Mouse (Mus musculus) megakaryocyte progenitor cell, adult 5-6 weeks (primary cell): ENCODE measurements around the gene Selenoo. TPM values are rescaled to one million over a fixed set of nuclear protein-coding genes. Genes with fewer than 3 reads are reported as not detected.

Experiments
- ATAC-seq: replicated peaks from 2 replicates; pipeline ENCODE4 v1.8.0; 2016; ENCODE audit warnings: mild to moderate bottlenecking, moderate TSS enrichment, inconsistent platforms; ENCODE audit not compliant: poor library complexity
- total RNA-seq, 2 experiments: library from RNA; stranded (forward) in 1 of 2; stranded (reverse) in 1 of 2; fragments of 157-497, 149-512 nt in 1 of 2; fragments of 200-1000 nt in 1 of 2; gene quantifications; 2 replicates each; pipeline versions ENCODE4 v1.2.3 to v1.2.4; 2015 to 2017

Selenoo gene
- total RNA-seq, 2 experiments from 2014 or later = 10.1 to 12.2 TPM

DNA sequence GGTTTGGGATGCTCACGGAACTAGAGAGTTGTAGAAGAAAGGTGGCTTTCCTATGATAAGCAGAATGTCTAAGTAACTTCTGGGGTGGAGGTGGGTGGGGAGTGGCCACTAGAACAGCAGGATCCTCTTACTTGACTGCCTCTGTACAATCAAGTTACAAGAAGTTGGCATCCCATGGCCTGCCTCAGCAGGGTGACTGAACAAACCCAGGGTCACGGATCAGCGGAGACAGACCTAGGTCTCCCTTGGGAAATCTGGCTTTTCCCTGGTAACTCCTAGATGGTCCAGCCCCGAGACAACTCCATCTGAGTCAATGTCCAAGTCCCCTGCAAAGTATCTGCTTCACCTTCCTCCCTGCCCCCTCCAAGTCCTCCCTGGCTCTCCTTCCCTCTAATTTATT lies 59.0 kb downstream of the Selenoo start:
- no peak for ATAC-seq

DNA sequence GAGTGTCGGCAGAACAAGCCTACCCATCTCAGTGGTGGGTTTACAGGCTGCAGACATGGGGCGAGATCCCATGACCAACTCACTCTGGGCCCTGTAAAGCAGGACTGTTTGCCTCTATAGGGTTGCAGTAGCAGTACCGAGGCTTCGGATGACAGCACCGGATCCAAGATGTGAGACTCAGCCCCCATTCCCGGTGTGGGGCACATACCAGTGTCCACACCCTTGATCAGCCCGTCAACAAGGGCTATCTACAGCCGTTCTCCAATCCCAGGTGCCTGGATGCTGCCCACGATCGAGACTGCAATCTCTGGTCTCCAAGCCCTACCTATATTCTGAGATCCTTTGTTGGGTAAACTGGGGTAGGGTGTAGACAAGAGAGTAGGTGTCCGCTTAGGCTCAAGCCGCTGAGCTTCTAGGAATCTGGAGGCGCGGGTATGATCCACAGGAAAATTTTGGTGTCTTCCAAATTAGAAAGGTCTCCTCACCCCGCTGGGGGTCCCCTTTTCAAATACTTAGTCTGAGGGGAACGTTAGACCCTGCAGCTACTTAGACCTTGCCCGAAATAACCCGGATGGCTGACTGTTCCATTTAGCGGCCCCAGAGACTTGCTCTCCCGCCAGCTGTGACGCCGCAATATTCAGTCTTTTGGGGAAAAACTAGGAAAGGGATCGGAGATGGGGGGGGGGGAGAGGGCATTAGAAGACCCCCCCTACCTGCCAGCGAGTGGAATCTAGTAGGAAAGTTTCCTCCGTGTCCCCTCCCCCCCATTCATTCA lies 59.8 kb downstream of the Selenoo start:
- ATAC-seq = no peak

DNA sequence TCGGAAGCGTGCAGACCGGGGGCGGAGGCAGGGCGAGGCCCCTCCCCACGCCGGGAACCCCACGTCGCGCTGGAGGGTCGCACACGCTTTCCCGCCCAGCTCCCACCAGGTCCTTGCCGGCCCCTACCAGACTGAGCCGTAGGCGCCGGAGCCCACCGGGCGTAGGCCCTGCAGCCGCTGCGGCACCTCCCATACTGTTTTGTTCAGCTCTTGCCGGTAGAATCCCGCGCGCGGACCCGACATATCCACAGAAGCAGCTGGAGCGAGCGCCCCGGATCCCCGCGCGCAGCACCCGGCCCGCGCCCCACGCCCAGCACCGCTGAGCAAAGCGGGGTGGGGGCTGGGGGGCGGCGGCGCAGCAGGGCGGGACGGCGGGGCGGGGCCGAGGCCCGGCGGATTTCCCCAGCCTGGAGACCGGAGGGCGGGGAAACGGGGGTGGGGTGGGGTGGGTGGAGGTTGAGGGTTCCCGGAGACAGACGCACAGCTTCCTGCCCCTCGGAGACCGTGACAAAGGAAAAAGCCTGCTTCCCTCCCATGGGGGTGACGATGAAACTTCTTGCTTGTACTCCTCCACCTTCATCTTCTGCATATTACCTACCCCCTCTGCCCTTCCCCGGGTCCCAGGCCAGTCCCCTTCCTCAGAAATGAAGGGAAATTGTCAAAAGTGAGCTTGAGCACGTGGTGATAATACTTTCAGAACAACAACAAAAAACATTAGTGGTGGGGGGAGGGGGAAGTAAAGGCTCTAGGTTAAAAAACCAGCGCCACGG lies 60.6 kb downstream of the Selenoo start, which contains the start of gene Mapk11:
Gene Mapk11, minus strand, starts transcription at position 358 of the 770 bp plus-strand sequence.
- peak; percentile 36 for ATAC-seq

Other genes with a start within 250 kb of the Selenoo start
- gene Pim3, start 226.9 kb upstream of the Selenoo start, total RNA-seq (2015) = 11.0 and 18.0 TPM in 2 replicates
- gene Pim3, start 226.9 kb upstream of the Selenoo start, total RNA-seq (2017) = 11.1 and 14.3 TPM in 2 replicates
- not detected in 2 replicates for gene Ttll8, start 134.7 kb upstream of the Selenoo start, total RNA-seq (2015)
- not detected in 2 replicates for gene Ttll8, start 134.7 kb upstream of the Selenoo start, total RNA-seq (2017)
- gene Mlc1, start 110.1 kb upstream of the Selenoo start, total RNA-seq (2015) = not detected in 2 replicates
- gene Mlc1, start 110.1 kb upstream of the Selenoo start, total RNA-seq (2017) = not detected in 2 replicates
- gene Mov10l1, start 106.2 kb upstream of the Selenoo start, total RNA-seq (2015) = not detected in 2 replicates
- gene Mov10l1, start 106.2 kb upstream of the Selenoo start, total RNA-seq (2017) = not detected in 2 replicates
- not detected in 2 replicates for gene Panx2, start 29.4 kb upstream of the Selenoo start, total RNA-seq (2015)
- gene Panx2, start 29.4 kb upstream of the Selenoo start, total RNA-seq (2017) = 0.20 TPM in 1 of 2 replicates, not detected in the other
- gene Trabd, start 14.0 kb upstream of the Selenoo start, total RNA-seq (2015) = 27.4 and 29.7 TPM in 2 replicates
- gene Trabd, start 14.0 kb upstream of the Selenoo start, total RNA-seq (2017) = 38.0 and 38.6 TPM in 2 replicates
- 22.2 and 24.7 TPM in 2 replicates for gene Tubgcp6, start 34.0 kb downstream of the Selenoo start, total RNA-seq (2015)
- gene Tubgcp6, start 34.0 kb downstream of the Selenoo start, total RNA-seq (2017) = 16.6 and 35.5 TPM in 2 replicates
- 4.0 and 5.6 TPM in 2 replicates for gene Hdac10, start 39.6 kb downstream of the Selenoo start, total RNA-seq (2015)
- gene Hdac10, start 39.6 kb downstream of the Selenoo start, total RNA-seq (2017) = 9.8 and 12.0 TPM in 2 replicates
- gene Mapk12, start 51.6 kb downstream of the Selenoo start, total RNA-seq (2015) = 0.49 TPM in 1 of 2 replicates, not detected in the other
- 0.04 and 0.47 TPM in 2 replicates for gene Mapk12, start 51.6 kb downstream of the Selenoo start, total RNA-seq (2017)
- not detected in 2 replicates for gene Mapk11, start 60.5 kb downstream of the Selenoo start, total RNA-seq (2015)
- 0.10 TPM in 1 of 2 replicates, not detected in the other for gene Mapk11, start 60.5 kb downstream of the Selenoo start, total RNA-seq (2017)
- 12.1 and 12.6 TPM in 2 replicates for gene Plxnb2, start 91.7 kb downstream of the Selenoo start, total RNA-seq (2015)
- gene Plxnb2, start 91.7 kb downstream of the Selenoo start, total RNA-seq (2017) = 9.3 and 14.5 TPM in 2 replicates
- 1.6 and 2.4 TPM in 2 replicates for gene Dennd6b, start 107.4 kb downstream of the Selenoo start, total RNA-seq (2015)
- gene Dennd6b, start 107.4 kb downstream of the Selenoo start, total RNA-seq (2017) = 1.3 and 2.5 TPM in 2 replicates
- gene Ppp6r2, start 122.5 kb downstream of the Selenoo start, total RNA-seq (2015) = 8.5 and 11.8 TPM in 2 replicates
- 9.8 and 11.2 TPM in 2 replicates for gene Ppp6r2, start 122.5 kb downstream of the Selenoo start, total RNA-seq (2017)
- 92.1 and 94.9 TPM in 2 replicates for gene Sbf1, start 226.2 kb downstream of the Selenoo start, total RNA-seq (2015)
- 50.0 and 52.1 TPM in 2 replicates for gene Sbf1, start 226.2 kb downstream of the Selenoo start, total RNA-seq (2017)
- gene Adm2, start 233.6 kb downstream of the Selenoo start, total RNA-seq (2015) = not detected in 2 replicates
- gene Adm2, start 233.6 kb downstream of the Selenoo start, total RNA-seq (2017) = not detected in 2 replicates
- gene Miox, start 245.3 kb downstream of the Selenoo start, total RNA-seq (2015) = not detected in 2 replicates
- not detected in 2 replicates for gene Miox, start 245.3 kb downstream of the Selenoo start, total RNA-seq (2017)